Mouse (Mus musculus) ES-E14 (cell line): ENCODE measurements around the gene Dpp6.

ENCODE experiments used
- ZC3H11A ChIP-seq: IDR thresholded peaks from 2 replicates; pipeline ENCODE4 v1.6.1; 2012; ENCODE audit warnings: low read depth, mild to moderate bottlenecking, inconsistent platforms, low read length, borderline replicate concordance
- ZNF384 ChIP-seq: IDR thresholded peaks from 2 replicates; pipeline ENCODE4 v1.6.1; 2012; ENCODE audit warnings: low read depth, low read length, inconsistent platforms

GRCm38 (mm10) chr5:27262751-27263150 is 445.7 kb downstream of the Dpp6 start:
- TF ChIP-seq ZNF384, result no peak
- TF ChIP-seq ZC3H11A, result no peak
